Mouse (Mus musculus): ENCODE results near the gene Repin1. TPM values are rescaled to one million over a fixed set of nuclear protein-coding genes. Genes with fewer than 3 reads are reported as not detected.

Gene Repin1
- total and polyA plus RNA-seq, 3 experiments, result 10.7 to 28.0 (median 12.8) TPM

GRCm38 (mm10) chr6:48626984-48627383, 33.3 kb downstream of the Repin1 start:
- Histone ChIP-seq H3K4me3 (replicated peaks in 1 of 3; ENCODE audit: low read depth in 2 of 3, low read length in 2 of 3, poor library complexity in 1 of 3) (peak overlapping the region; percentile 55 to 65 (median 61)), H3K9me3 (replicated peaks; ENCODE audit: low read length) (no peaks in the 10 kb centered on the region), H3K36me3 (replicated peaks in 1 of 2; ENCODE audit: control insufficient read depth in 1 of 2, insufficient read depth in 1 of 2, low read length in 1 of 2) (peaks cover 7 to 46% of the 10 kb centered on the region in 2 experiments), H3K27me3 (replicated peaks) (no peaks in the 10 kb centered on the region), H3K4me1 (ENCODE audit: control insufficient read depth in 1 of 2, insufficient read depth in 2 of 2) (peaks cover 10 to 28% of the 10 kb centered on the region in 2 experiments; a peak in 2 of 4 replicates), H3K27ac (ENCODE audit: insufficient read depth, low read depth) (no peak overlapping the region), H3K9ac (ENCODE audit: insufficient read depth, low read depth) (peak overlapping the region; percentile 62), H3K79me2 (replicated peaks; ENCODE audit: control insufficient read depth, extremely low read depth, insufficient read depth, poor library complexity, severe bottlenecking) (no peaks in the 10 kb centered on the region; the same call in 1 of the 2 replicates), H3K4me2 (ENCODE audit: insufficient read depth, low read depth, poor library complexity, severe bottlenecking) (peak overlapping the region; percentile 61)
- dilution Hi-C loops (cut with MboI; ENCODE audit: extremely low pct_ligation_motif_present, extremely low pct_unique_long_range_greater_than_20kb, low sequenced_read_pairs), result loop anchor here (25.0 kb wide), 1 partner anchor 135 kb away; the partner anchor contains the start of gene Gimap3
- in situ Hi-C loops (cut with MboI; ENCODE audit: low pct_ligation_motif_present, low pct_unique_long_range_greater_than_20kb, low sequenced_read_pairs), result loop anchor here (5.0 to 25.0 kb wide), 2 partner anchors 70 to 335 kb away; partner anchors contain the start of gene Doxl2
- peak; percentile 63 for DNase-seq (ENCODE audit: extremely low read depth)
- TF ChIP-seq MYC (IDR thresholded peaks at IDR 0.05; ENCODE audit: low read depth, low read length), result 0 out of 2 replicates have a peak, but pooled peaks have one; percentile 32
- no peak; the same call in 1 of the 2 replicates for TF ChIP-seq POLR2A (IDR thresholded peaks at IDR 0.05; ENCODE audit: low read depth, low read length)
- 0 out of 2 replicates have a peak, but pooled peaks have one; percentile 19 for TF ChIP-seq IRF4 (IDR thresholded peaks at IDR 0.05; ENCODE audit: low read depth, low read length)
- TF ChIP-seq ETS1 (conservative IDR thresholded peaks at IDR 0.05; ENCODE audit: low read depth, low read length), result no peak
- peak in 1 of 2 experiments; percentile 48; a peak in 2 of 4 replicates for TF ChIP-seq CTCF (conservative IDR thresholded peaks at IDR 0.05 in 1 of 2, IDR thresholded peaks at IDR 0.05 in 1 of 2; ENCODE audit: low read depth in 2 of 2, low read length in 2 of 2)
- TF ChIP-seq BHLHE40 (IDR thresholded peaks at IDR 0.05; ENCODE audit: low read depth, low read length), result peak; percentile 55
- peak; percentile 75 for TF ChIP-seq MXI1 (IDR thresholded peaks at IDR 0.05; ENCODE audit: low read depth, low read length)
- TF ChIP-seq USF1 (IDR thresholded peaks at IDR 0.05; ENCODE audit: low read depth, low read length), result no peak; the same call in 1 of the 2 replicates
- TF ChIP-seq GABPA (IDR thresholded peaks at IDR 0.05; ENCODE audit: insufficient replicate concordance, low read depth, low read length), result no peak
- peak; percentile 22; the same call in 1 of the 2 replicates for TF ChIP-seq MAX (IDR thresholded peaks at IDR 0.05; ENCODE audit: low read length)

GRCm38 (mm10) chr6:48627511-48627924, 33.8 kb downstream of the Repin1 start:
- peaks cover 10 to 28% of the 10 kb centered on the region in 2 experiments; a peak in 2 of 4 replicates for H3K4me1 ChIP-seq (ENCODE audit: control insufficient read depth in 1 of 2, insufficient read depth in 2 of 2)
- H3K9ac ChIP-seq (ENCODE audit: insufficient read depth, low read depth), result peak overlapping the region; percentile 62
- H3K4me2 ChIP-seq (ENCODE audit: insufficient read depth, low read depth, poor library complexity, severe bottlenecking), result peak overlapping the region; percentile 61; the same call in 1 of the 2 replicates
- dilution Hi-C loops (cut with MboI; ENCODE audit: extremely low pct_ligation_motif_present, extremely low pct_unique_long_range_greater_than_20kb, low sequenced_read_pairs) (loop anchor here (25.0 kb wide), 1 partner anchor 135 kb away; the partner anchor contains the start of gene Gimap3), in situ Hi-C loops (cut with MboI; ENCODE audit: low pct_ligation_motif_present, low pct_unique_long_range_greater_than_20kb, low sequenced_read_pairs) (loop anchor here (5.0 to 25.0 kb wide), 2 partner anchors 70 to 335 kb away; partner anchors contain the start of gene Doxl2)
- H3K4me3 ChIP-seq (replicated peaks in 1 of 3; ENCODE audit: low read depth in 2 of 3, low read length in 2 of 3, poor library complexity in 1 of 3), result peak overlapping the region; percentile 55 to 65 (median 61)
- H3K79me2 ChIP-seq (replicated peaks; ENCODE audit: control insufficient read depth, extremely low read depth, insufficient read depth, poor library complexity, severe bottlenecking), result no peaks in the 10 kb centered on the region; the same call in 1 of the 2 replicates
- peaks cover 7 to 51% of the 10 kb centered on the region in 2 experiments for H3K36me3 ChIP-seq (replicated peaks in 1 of 2; ENCODE audit: control insufficient read depth in 1 of 2, insufficient read depth in 1 of 2, low read length in 1 of 2)
- H3K27ac ChIP-seq (ENCODE audit: insufficient read depth, low read depth), result no peak overlapping the region
- no peaks in the 10 kb centered on the region for H3K27me3 ChIP-seq (replicated peaks)
- peak; percentile 8 for DNase-seq (ENCODE audit: extremely low read depth)
- no peak for TF ChIP-seq EP300 (IDR thresholded peaks at IDR 0.05; ENCODE audit: low read length)
- no peak for TF ChIP-seq JUND (conservative IDR thresholded peaks at IDR 0.05; ENCODE audit: low read depth, low read length)
- TF ChIP-seq POLR2A (IDR thresholded peaks at IDR 0.05; ENCODE audit: low read depth, low read length), result no peak
- no peak for TF ChIP-seq USF2 (conservative IDR thresholded peaks at IDR 0.05; ENCODE audit: low read depth, low read length)
- TF ChIP-seq USF1 (IDR thresholded peaks at IDR 0.05; ENCODE audit: low read depth, low read length), result no peak
- TF ChIP-seq ZKSCAN1 (IDR thresholded peaks at IDR 0.05; ENCODE audit: borderline replicate concordance, low read depth, low read length), result no peak
- TF ChIP-seq JUN (IDR thresholded peaks at IDR 0.05; ENCODE audit: insufficient read depth, low read depth, low read length), result no peak
- no peak for TF ChIP-seq E2F4 (IDR thresholded peaks at IDR 0.05; ENCODE audit: insufficient replicate concordance, low read depth, low read length)
- no peak for TF ChIP-seq MAX (IDR thresholded peaks at IDR 0.05; ENCODE audit: low read length)
- TF ChIP-seq PAX5 (IDR thresholded peaks at IDR 0.05; ENCODE audit: low read length), result no peak
- no peak for TF ChIP-seq MAFK (IDR thresholded peaks at IDR 0.05; ENCODE audit: insufficient replicate concordance, low read length)
- no peak for TF ChIP-seq BHLHE40 (IDR thresholded peaks at IDR 0.05; ENCODE audit: low read depth, low read length)
- no peak for TF ChIP-seq CTCF (conservative IDR thresholded peaks at IDR 0.05 in 1 of 2, IDR thresholded peaks at IDR 0.05 in 1 of 2; ENCODE audit: low read depth in 2 of 2, low read length in 2 of 2)
- no peak for TF ChIP-seq NELFE (IDR thresholded peaks at IDR 0.05; ENCODE audit: low read depth, low read length)
- TF ChIP-seq ETS1 (conservative IDR thresholded peaks at IDR 0.05; ENCODE audit: low read depth, low read length), result no peak
- TF ChIP-seq CHD1 (IDR thresholded peaks at IDR 0.05; ENCODE audit: low read depth, low read length), result no peak
- TF ChIP-seq MYC (IDR thresholded peaks at IDR 0.05; ENCODE audit: low read depth, low read length), result no peak
- TF ChIP-seq ELF1 (IDR thresholded peaks at IDR 0.05; ENCODE audit: low read depth, low read length), result no peak; the same call in 1 of the 2 replicates
- no peak for TF ChIP-seq RAD21 (IDR thresholded peaks at IDR 0.05; ENCODE audit: low read depth, low read length)
- H3K9me3 ChIP-seq (replicated peaks; ENCODE audit: low read length), result no peaks in the 10 kb centered on the region
